Mouse (Mus musculus) left cerebral cortex, adult 9 months (tissue): ENCODE measurements at regions not wholly inside any gene's neighbourhood (a gene's known extent, or its start where the extent isn't known, plus 50 kb on each side); places are given as distances from the start of the nearest gene placed in this dataset.

Source experiments
- DNase-seq, 2 experiments: peaks; one replicate each; pipeline ENCODE4 v3.0.0; 2022; ENCODE audit warnings: low spot score in 2 of 2

DNA sequence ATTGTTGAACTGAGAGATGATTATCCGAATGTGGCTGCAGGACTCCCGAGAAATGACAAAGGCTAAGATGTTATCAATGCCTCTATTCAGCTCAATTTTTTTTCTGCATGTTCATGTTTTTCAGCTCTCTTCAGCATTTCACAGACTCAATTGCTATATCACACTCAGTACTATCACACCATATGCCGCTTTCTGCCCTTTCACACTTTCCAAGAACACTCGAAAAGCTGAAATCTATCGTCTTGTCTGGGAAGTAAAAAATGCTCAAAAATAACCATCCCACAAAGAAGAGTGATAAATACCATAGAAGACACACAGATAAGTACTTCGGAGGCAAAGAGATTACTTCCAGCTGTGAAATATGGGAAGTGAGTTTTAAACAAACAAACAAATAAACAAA, 6398.9 kb upstream of the Gm7489 start:
- peak; percentile 13 to 14 for DNase-seq

DNA sequence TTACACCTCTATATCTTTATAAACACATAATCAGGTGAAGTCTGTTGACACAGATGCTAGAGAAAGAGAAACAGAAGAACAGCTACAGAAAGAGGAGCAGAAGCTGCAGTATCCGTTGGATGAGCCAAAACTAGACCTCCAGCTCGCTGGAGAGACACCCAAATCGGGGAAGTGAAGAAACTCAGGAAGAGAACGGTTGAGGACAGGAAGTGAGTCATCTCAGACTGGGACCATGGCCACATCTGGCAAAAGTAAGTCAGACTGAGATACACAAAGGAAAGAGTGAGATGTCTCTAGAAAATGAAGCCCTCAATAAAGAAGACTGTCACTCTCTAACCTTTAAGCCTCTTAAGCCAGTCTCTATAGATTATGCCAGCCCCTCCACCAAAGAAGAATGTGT, 6362.8 kb upstream of the Gm7489 start:
- DNase-seq = no peak
